Mouse (Mus musculus): ENCODE data around the gene Bicra.

DNA sequence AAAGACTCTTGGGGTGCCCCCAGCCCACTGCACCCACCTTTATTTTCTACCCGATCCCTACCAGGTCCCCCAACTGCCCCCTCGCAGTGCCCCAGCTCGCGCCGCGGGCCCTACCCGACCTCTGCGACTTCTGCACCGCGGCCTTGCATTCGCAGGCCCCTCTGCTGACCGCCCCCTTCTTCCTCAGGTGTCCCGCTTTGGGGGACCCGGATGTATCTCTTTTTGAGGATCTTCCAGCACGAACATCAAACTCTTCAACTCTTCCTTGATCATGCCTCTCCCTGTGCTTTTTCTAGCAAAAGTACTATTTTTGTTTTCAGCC, 14.3 kb upstream of the Bicra start:
- no peak for TF ChIP-seq CTCF (IDR thresholded peaks at IDR 0.05; ENCODE audit: low read depth)
- TF ChIP-seq EP300 (IDR thresholded peaks at IDR 0.05; ENCODE audit: low read depth) = no peak

Measured in liver, embryonic 14.5 days (tissue).